ENCODE assay signal across 30 mouse cellular contexts in genomic region chr9:33774178-33774577, GRCm38 (mm10).
DNase-seq lines count a peak whose midpoint lies in the region; ATAC-seq lines count a peak whose summit lies in the region.
"Had no signal": no experiment of that assay in that cellular context is flagged by ENCODE, and none has a peak within 500 bp of the region (broad histone marks: within the 10 kb centered on the region; RNA-seq: fewer than 3 reads in every experiment).

No protein-coding gene starts in this region.

- ATAC-seq in cerebellum, adult (ENCODE audit: insufficient number of reproducible peaks, low FRiP score, low TSS enrichment) = 0 out of 2 replicates have a peak, but pooled peaks have one; percentile 10
- ATAC-seq in forebrain, embryonic 14.5 days = peak; percentile 93
- ATAC-seq in forebrain, embryonic 12.5 days (ENCODE audit: low FRiP score) = no peak
- ATAC-seq: activated CD4-positive, CD25-positive, alpha-beta regulatory T cell, adult 4 months; hindbrain, embryonic 16.5 days; liver, embryonic 12.5 days; lung, postnatal 0 days; midbrain, embryonic 15.5 days had no signal

- no peak for DNase-seq in cerebellum, adult 18-20 months
- DNase-seq in forebrain, embryonic 14.5 days (ENCODE audit: low spot score) = peak; percentile 80
- DNase-seq in right cerebral cortex, postnatal 10 days (ENCODE audit: low spot score in 2 of 2) = peak; percentile 22 to 30
- no peak for DNase-seq in right cerebral cortex, postnatal 14 days
- no peak for DNase-seq in adrenal gland, adult 8-10 months
- DNase-seq: adrenal gland, adult 2 months; cerebellum, adult 8-10 months; gastrocnemius, postnatal 25 days; heart, adult 11 months; kidney, adult 18-20 months; kidney, postnatal 25 days; left cerebral cortex, postnatal 4 days; lung, adult 18-20 months; spleen, adult 18-20 months; thymus, postnatal 14 days had no signal

- H3K9me3 ChIP-seq in forebrain, embryonic 14.5 days (replicated peaks; ENCODE audit: control insufficient read depth, low read length) = no peaks in the 10 kb centered on the region
- no peaks in the 10 kb centered on the region for H3K9me3 ChIP-seq in forebrain, embryonic 12.5 days
- H3K9me3 ChIP-seq: embryonic facial prominence, embryonic 10.5 days; embryonic facial prominence, embryonic 15.5 days; heart, embryonic 10.5 days; heart, embryonic 15.5 days; kidney, embryonic 15.5 days; liver, embryonic 12.5 days; midbrain, embryonic 15.5 days had no signal

- H3K27me3 ChIP-seq in forebrain, embryonic 14.5 days (replicated peaks; ENCODE audit: control insufficient read depth, insufficient read depth, low read length) = no peaks in the 10 kb centered on the region
- H3K27me3 ChIP-seq in forebrain, embryonic 12.5 days = no peaks in the 10 kb centered on the region
- H3K27me3 ChIP-seq: CH12.LX; embryonic facial prominence, embryonic 15.5 days; heart, embryonic 15.5 days; kidney, embryonic 15.5 days; liver, embryonic 12.5 days; midbrain, embryonic 15.5 days had no signal

- no peak overlapping the region for H3K4me2 ChIP-seq in forebrain, embryonic 14.5 days (ENCODE audit: low read length)
- no peak overlapping the region for H3K4me2 ChIP-seq in forebrain, embryonic 12.5 days
- H3K4me2 ChIP-seq: embryonic facial prominence, embryonic 15.5 days; heart, embryonic 15.5 days; kidney, embryonic 15.5 days; liver, embryonic 12.5 days; midbrain, embryonic 15.5 days had no signal

- no peak overlapping the region for H3K4me3 ChIP-seq in forebrain, embryonic 14.5 days (ENCODE audit: low read depth, low read length)
- no peak overlapping the region for H3K4me3 ChIP-seq in forebrain, embryonic 12.5 days (replicated peaks)
- H3K4me3 ChIP-seq: embryonic facial prominence, embryonic 10.5 days; embryonic facial prominence, embryonic 15.5 days; heart, embryonic 10.5 days; heart, embryonic 15.5 days; kidney, embryonic 15.5 days; left cerebral cortex, adult 2 months; liver, embryonic 12.5 days; midbrain, embryonic 15.5 days had no signal

- H3K4me1 ChIP-seq in forebrain, embryonic 14.5 days (ENCODE audit: control insufficient read depth, insufficient read depth, low read length) = no peaks in the 10 kb centered on the region
- H3K4me1 ChIP-seq in forebrain, embryonic 12.5 days = no peaks in the 10 kb centered on the region
- H3K4me1 ChIP-seq: embryonic facial prominence, embryonic 10.5 days; embryonic facial prominence, embryonic 15.5 days; heart, embryonic 10.5 days; heart, embryonic 15.5 days; kidney, embryonic 15.5 days; liver, embryonic 12.5 days; midbrain, embryonic 15.5 days had no signal

- 38% methylated on average over 5 of the region's 5 CpGs for WGBS in forebrain, embryonic 14.5 days
- WGBS in forebrain, embryonic 12.5 days = 54% methylated on average over 5 of the region's 5 CpGs

- H3K36me3 ChIP-seq in forebrain, embryonic 14.5 days (ENCODE audit: control insufficient read depth, insufficient read depth, low read length) = no peaks in the 10 kb centered on the region
- H3K36me3 ChIP-seq in forebrain, embryonic 12.5 days (replicated peaks) = no peaks in the 10 kb centered on the region
- H3K36me3 ChIP-seq: embryonic facial prominence, embryonic 10.5 days; embryonic facial prominence, embryonic 15.5 days; heart, embryonic 10.5 days; heart, embryonic 15.5 days; kidney, embryonic 15.5 days; liver, embryonic 12.5 days; midbrain, embryonic 15.5 days had no signal

- H3K9ac ChIP-seq in forebrain, embryonic 14.5 days (ENCODE audit: low read length) = no peak overlapping the region
- no peak overlapping the region for H3K9ac ChIP-seq in forebrain, embryonic 12.5 days
- H3K9ac ChIP-seq: embryonic facial prominence, embryonic 15.5 days; heart, embryonic 15.5 days; kidney, embryonic 15.5 days; liver, embryonic 12.5 days; midbrain, embryonic 15.5 days had no signal

- no peak overlapping the region for H3K27ac ChIP-seq in forebrain, embryonic 14.5 days (ENCODE audit: low read depth, low read length)
- no peak overlapping the region for H3K27ac ChIP-seq in forebrain, embryonic 12.5 days
- H3K27ac ChIP-seq: embryonic facial prominence, embryonic 10.5 days; embryonic facial prominence, embryonic 15.5 days; heart, embryonic 10.5 days; heart, embryonic 15.5 days; kidney, embryonic 15.5 days; left cerebral cortex, adult 2 months; liver, embryonic 12.5 days; macrophage; midbrain, embryonic 15.5 days had no signal

Comparison
In these comparisons a context has a peak if more than half of its experiments do, and no peak if none do; other contexts are left out.
1. DNase-seq: peak in forebrain, embryonic 14.5 days (single experiment) and right cerebral cortex, postnatal 10 days (2 of 2); none in cerebellum, adult 18-20 months (0 of 2), right cerebral cortex, postnatal 14 days (single experiment) and adrenal gland, adult 8-10 months (single experiment).